Mouse (Mus musculus) liver, postnatal 0 days (tissue): ENCODE results near the gene Foxn3. TPM values are rescaled to one million over a fixed set of nuclear protein-coding genes. Genes with fewer than 3 reads are reported as not detected.

Experiments used
- ATAC-seq: fragments of 200-750 bp; cut with Nextera tagmentation; 2 replicates; pipeline ENCODE4 v1.8.0; 2017; ENCODE audit warnings: mild to moderate bottlenecking, moderate library complexity
- DNase-seq: peaks from one replicate; pipeline ENCODE4 v3.0.0-alpha.2; 2016
- H3K27ac ChIP-seq: fragments of 300-500 bp; sonication (generic); 2 replicates; pipeline ENCODE4 v1.5.1; 2014; ENCODE audit warnings: antibody characterized with exemption, moderate library complexity, mild to moderate bottlenecking, low read depth
- H3K27me3 ChIP-seq: fragments of 300-500 bp; sonication (generic); 2 replicates; pipeline ENCODE4 v1.6.1; 2014; ENCODE audit warnings: low read length, control low read depth, mixed read lengths; ENCODE audit not compliant: insufficient read depth
- H3K36me3 ChIP-seq: fragments of 300-500 bp; sonication (generic); replicated peaks from 2 replicates; pipeline ENCODE4 v1.6.1; 2014; ENCODE audit warnings: mild to moderate bottlenecking, control low read depth, low read length, moderate library complexity, mixed read lengths; ENCODE audit not compliant: insufficient read depth
- H3K4me1 ChIP-seq: fragments of 300-500 bp; sonication (generic); 2 replicates; pipeline ENCODE4 v1.6.1; 2014; ENCODE audit warnings: antibody characterized with exemption, mild to moderate bottlenecking, control low read depth; ENCODE audit not compliant: insufficient read depth
- H3K4me2 ChIP-seq: fragments of 300-500 bp; sonication (generic); 2 replicates; pipeline ENCODE4 v1.6.1; 2014; ENCODE audit warnings: low read depth, mild to moderate bottlenecking, low read length, moderate library complexity, mixed read lengths
- H3K4me3 ChIP-seq: fragments of 300-500 bp; sonication (generic); 2 replicates; pipeline ENCODE4 v1.5.1; 2014; ENCODE audit warnings: low read depth, low read length
- H3K9ac ChIP-seq: fragments of 300-500 bp; sonication (generic); replicated peaks from 2 replicates; pipeline ENCODE4 v1.6.1; 2014; ENCODE audit warnings: mild to moderate bottlenecking, moderate library complexity
- H3K9me3 ChIP-seq: fragments of 300-500 bp; sonication (generic); 2 replicates; pipeline ENCODE4 v1.6.1; 2016; ENCODE audit warnings: mild to moderate bottlenecking, control low read depth, low read length, mixed read lengths
- CTCF ChIP-seq: sonication (generic); IDR thresholded peaks from 2 replicates; pipeline ENCODE4 v1.5.1; 2016; ENCODE audit warnings: antibody characterized with exemption, low read depth
- EP300 ChIP-seq: IDR thresholded peaks from 2 replicates; pipeline ENCODE4 v1.6.1; 2016; ENCODE audit warnings: antibody characterized with exemption, low read depth, mild to moderate bottlenecking
- WGBS: fragments of 180-500 bp; shearing (Covaris S2); extraction: QIAGEN DNeasy Blood & Tissue Kit; methylation state at CpG from one replicate; pipeline ENCODE4 v1.1.7; 2014; ENCODE audit not compliant: insufficient replicate concordance; 5-methylcytosine and 5-hydroxymethylcytosine counted together
- polyA plus RNA-seq: library from polyadenylated mRNA; unstranded; fragments of >200 nt; fragmentation: Nextera tagmentation; extraction: Ambion mirVana; gene quantifications from 2 replicates; pipeline ENCODE4 v1.2.1, GENCODE M21; 2015

The Foxn3 gene
- polyA plus RNA-seq, 1 experiment from 2014 or later = 31.2 TPM

GRCm38 (mm10) chr12:99153664-99154063 lies 409.7 kb downstream of the Foxn3 start:
- Histone ChIP-seq H3K27me3 (no peaks in the 10 kb centered on the region), H3K4me1 (no peaks in the 10 kb centered on the region), H3K4me3 (no peak overlapping the region), H3K9me3 (no peaks in the 10 kb centered on the region), H3K27ac (no peak overlapping the region), H3K36me3 (no peaks in the 10 kb centered on the region), H3K9ac (no peak overlapping the region), H3K4me2 (no peak overlapping the region)
- TF ChIP-seq CTCF (no peak), EP300 (no peak)
- no peak for DNase-seq
- ATAC-seq = no peak
- whole genome bisulfite sequencing = 70% methylated on average over 10 of the region's 10 CpGs

GRCm38 (mm10) chr12:99150126-99150525 lies 413.3 kb downstream of the Foxn3 start:
- DNase-seq (peak; percentile 72), ATAC-seq (no peak)
- Histone ChIP-seq H3K27ac (no peak overlapping the region), H3K4me3 (no peak overlapping the region), H3K9ac (no peak overlapping the region), H3K27me3 (no peaks in the 10 kb centered on the region), H3K36me3 (no peaks in the 10 kb centered on the region), H3K4me1 (no peaks in the 10 kb centered on the region), H3K9me3 (no peaks in the 10 kb centered on the region), H3K4me2 (no peak overlapping the region)
- TF ChIP-seq EP300 = no peak
- TF ChIP-seq CTCF = peak; percentile 83
- WGBS = 37% methylated on average over 4 of the region's 4 CpGs

GRCm38 (mm10) chr12:99149193-99149592 lies 414.2 kb downstream of the Foxn3 start:
- ATAC-seq = no peak
- DNase-seq = no peak
- no peaks in the 10 kb centered on the region for H3K27me3 ChIP-seq
- no peak for TF ChIP-seq CTCF
- no peak for TF ChIP-seq EP300
- H3K36me3 ChIP-seq = no peaks in the 10 kb centered on the region
- no peak overlapping the region for H3K27ac ChIP-seq
- no peak overlapping the region for H3K4me3 ChIP-seq
- no peaks in the 10 kb centered on the region for H3K4me1 ChIP-seq
- H3K9ac ChIP-seq = no peak overlapping the region
- H3K9me3 ChIP-seq = no peaks in the 10 kb centered on the region
- WGBS = 81% methylated on average over 6 of the region's 6 CpGs
- H3K4me2 ChIP-seq = no peak overlapping the region
